Mouse (Mus musculus) MN1 (cell line): ENCODE results near the gene Rfx2.

ENCODE experiments used
- DNase-seq: peaks from one replicate; pipeline ENCODE4 v3.0.0-alpha.2; 2016; ENCODE audit warnings: low spot score

Rfx2 gene

GRCm38 (mm10) chr17:56753452-56753851 lies 77.4 kb downstream of the Rfx2 start:
- no peak for DNase-seq

- DNase-seq: no peak
These were observed 79.3 kb downstream of the Rfx2 start for GRCm38 (mm10) chr17:56751404-56752072.

GRCm38 (mm10) chr17:56744173-56744572 lies 86.6 kb downstream of the Rfx2 start:
- DNase-seq: no peak

- no peak for DNase-seq
These were observed 90.0 kb downstream of the Rfx2 start for GRCm38 (mm10) chr17:56740788-56741160.

GRCm38 (mm10) chr17:56740118-56740787 lies 90.6 kb downstream of the Rfx2 start:
- DNase-seq: no peak

GRCm38 (mm10) chr17:56738221-56738620 lies 92.6 kb downstream of the Rfx2 start:
- no peak for DNase-seq

- no peak for DNase-seq
These were observed 94.3 kb downstream of the Rfx2 start for GRCm38 (mm10) chr17:56736534-56736933.

GRCm38 (mm10) chr17:56729656-56730055 lies 101.2 kb downstream of the Rfx2 start:
- DNase-seq: no peak

GRCm38 (mm10) chr17:56729151-56729550 lies 101.7 kb downstream of the Rfx2 start:
- DNase-seq: no peak

GRCm38 (mm10) chr17:56728117-56728516 lies 102.7 kb downstream of the Rfx2 start:
- no peak for DNase-seq

GRCm38 (mm10) chr17:56727659-56728058 lies 103.2 kb downstream of the Rfx2 start:
- no peak for DNase-seq

- DNase-seq: no peak
These were observed 103.7 kb downstream of the Rfx2 start for GRCm38 (mm10) chr17:56727029-56727649.
